Mouse (Mus musculus) olfactory bulb, adult 2 months (tissue): ENCODE measurements around the gene Sparc.

Experiments
- CTCF ChIP-seq: fragments of 200-500 bp; IDR thresholded peaks from 2 replicates; pipeline ENCODE4 v1.5.1; 2012; ENCODE audit warnings: low read depth, mild to moderate bottlenecking, low read length, moderate library complexity; ENCODE audit not compliant: insufficient read depth
- POLR2A ChIP-seq: fragments of 200-500 bp; IDR thresholded peaks from 2 replicates; pipeline ENCODE4 v1.6.1; 2012; ENCODE audit warnings: mild to moderate bottlenecking, low read depth, low read length, moderate library complexity; ENCODE audit not compliant: insufficient read depth

- TF ChIP-seq CTCF (no peak), POLR2A (no peak)
Observed at GRCm38 (mm10) chr11:55398371-55398770, 24.6 kb downstream of the Sparc start.
